Mouse (Mus musculus) heart, embryonic 12.5 days (tissue): ENCODE data around the gene Olfr878. TPM values are rescaled to one million over a fixed set of nuclear protein-coding genes. Genes with fewer than 3 reads are reported as not detected.

Experiments used
- ATAC-seq: fragments of 200-750 bp; cut with Nextera tagmentation; 2 replicates; pipeline ENCODE4 v1.8.0; 2017; ENCODE audit warnings: moderate TSS enrichment, moderate library complexity; ENCODE audit not compliant: insufficient number of reproducible peaks, low FRiP score
- H3K27ac ChIP-seq: fragments of 300-500 bp; sonication (generic); 2 replicates; pipeline ENCODE4 v1.5.1; 2016; ENCODE audit warnings: mild to moderate bottlenecking, moderate library complexity; ENCODE audit not compliant: poor library complexity, severe bottlenecking
- H3K27me3 ChIP-seq: fragments of 300-500 bp; sonication (generic); replicated peaks from 2 replicates; pipeline ENCODE4 v1.6.1; 2016; ENCODE audit warnings: mild to moderate bottlenecking, moderate library complexity
- H3K36me3 ChIP-seq: fragments of 300-500 bp; sonication (generic); 2 replicates; pipeline ENCODE4 v1.6.1; 2016; ENCODE audit warnings: mild to moderate bottlenecking, moderate library complexity
- H3K4me1 ChIP-seq: fragments of 300-500 bp; sonication (generic); replicated peaks from 2 replicates; pipeline ENCODE4 v1.6.1; 2016; ENCODE audit warnings: mild to moderate bottlenecking
- H3K4me2 ChIP-seq: fragments of 300-500 bp; sonication (generic); 2 replicates; pipeline ENCODE4 v1.6.1; 2016; ENCODE audit warnings: mild to moderate bottlenecking, moderate library complexity
- H3K4me3 ChIP-seq: fragments of 300-500 bp; sonication (generic); 2 replicates; pipeline ENCODE4 v1.5.1; 2016; ENCODE audit warnings: mild to moderate bottlenecking
- H3K9ac ChIP-seq: fragments of 300-500 bp; sonication (generic); 2 replicates; pipeline ENCODE4 v1.6.1; 2016; ENCODE audit warnings: mild to moderate bottlenecking, moderate library complexity
- H3K9me3 ChIP-seq: fragments of 300-500 bp; sonication (generic); replicated peaks from 2 replicates; pipeline ENCODE4 v1.6.1; 2016; ENCODE audit warnings: mild to moderate bottlenecking, moderate library complexity
- WGBS: fragments of 180-500 bp; shearing (Covaris S2); methylation state at CpG from one replicate; pipeline ENCODE4 v1.1.7; 2016; 5-methylcytosine and 5-hydroxymethylcytosine counted together
- polyA plus RNA-seq: library from polyadenylated mRNA; unstranded; fragments of >200 nt; fragmentation: Nextera tagmentation; extraction: Ambion mirVana; gene quantifications from 2 replicates; pipeline ENCODE4 v1.2.1, GENCODE M21; 2016

Gene Olfr878
- polyA plus RNA-seq, 1 experiment from 2014 or later, result not detected

GRCm38 (mm10) chr9:37932519-37932918 is 14.9 kb downstream of the Olfr878 start:
- no peak overlapping the region for H3K27ac ChIP-seq
- ATAC-seq, result no peak
- no peaks in the 10 kb centered on the region for H3K27me3 ChIP-seq
- H3K4me2 ChIP-seq, result no peak overlapping the region
- no peaks in the 10 kb centered on the region for H3K4me1 ChIP-seq
- H3K9ac ChIP-seq, result no peak overlapping the region
- WGBS, result 6% methylated on average over 11 of the region's 11 CpGs
- no peak overlapping the region for H3K4me3 ChIP-seq
- H3K36me3 ChIP-seq, result no peaks in the 10 kb centered on the region
- H3K9me3 ChIP-seq, result no peaks in the 10 kb centered on the region

- H3K4me1 ChIP-seq, result no peaks in the 10 kb centered on the region
- no peak overlapping the region for H3K27ac ChIP-seq
- no peaks in the 10 kb centered on the region for H3K9me3 ChIP-seq
- no peak overlapping the region for H3K4me3 ChIP-seq
- no peaks in the 10 kb centered on the region for H3K36me3 ChIP-seq
- H3K4me2 ChIP-seq, result no peak overlapping the region
- ATAC-seq, result no peak
- no peaks in the 10 kb centered on the region for H3K27me3 ChIP-seq
- no peak overlapping the region for H3K9ac ChIP-seq
Measured at GRCm38 (mm10) chr9:37934146-37934545, 16.5 kb downstream of the Olfr878 start.

GRCm38 (mm10) chr9:37941167-37941566 is 23.5 kb downstream of the Olfr878 start:
- Histone ChIP-seq H3K27me3 (no peaks in the 10 kb centered on the region), H3K4me1 (no peaks in the 10 kb centered on the region), H3K27ac (no peak overlapping the region), H3K4me2 (no peak overlapping the region), H3K4me3 (no peak overlapping the region), H3K36me3 (no peaks in the 10 kb centered on the region), H3K9ac (no peak overlapping the region), H3K9me3 (no peaks in the 10 kb centered on the region)
- ATAC-seq, result no peak
- WGBS, result 90% methylated on average over 2 of the region's 2 CpGs

Other genes with a start within 250 kb of the Olfr878 start
- gene Panx3, start 248.6 kb upstream of the Olfr878 start, polyA plus RNA-seq, result 0.14 TPM in 1 of 2 replicates, not detected in the other
- not detected in 2 replicates for gene Olfr160, start 201.6 kb upstream of the Olfr878 start, polyA plus RNA-seq
- gene Olfr874, start 172.7 kb upstream of the Olfr878 start, polyA plus RNA-seq, result not detected in 2 replicates
- not detected in 2 replicates for gene Olfr875, start 146.0 kb upstream of the Olfr878 start, polyA plus RNA-seq
- not detected in 2 replicates for gene Olfr876, start 114.8 kb upstream of the Olfr878 start, polyA plus RNA-seq
- gene Olfr877, start 63.6 kb upstream of the Olfr878 start, polyA plus RNA-seq, result not detected in 2 replicates
- not detected in 2 replicates for gene Olfr145, start 21.1 kb upstream of the Olfr878 start, polyA plus RNA-seq
- not detected in 2 replicates for gene Olfr881, start 74.0 kb downstream of the Olfr878 start, polyA plus RNA-seq
- gene Olfr883, start 108.0 kb downstream of the Olfr878 start, polyA plus RNA-seq, result not detected in 2 replicates
- not detected in 2 replicates for gene Olfr884, start 128.7 kb downstream of the Olfr878 start, polyA plus RNA-seq
- gene Olfr885, start 143.5 kb downstream of the Olfr878 start, polyA plus RNA-seq, result not detected in 2 replicates
- not detected in 2 replicates for gene Olfr887, start 166.2 kb downstream of the Olfr878 start, polyA plus RNA-seq
- gene Olfr888, start 190.3 kb downstream of the Olfr878 start, polyA plus RNA-seq, result not detected in 2 replicates
- 0.03 TPM in 2 replicates for gene Olfr889, start 197.4 kb downstream of the Olfr878 start, polyA plus RNA-seq
- not detected in 2 replicates for gene Olfr890, start 224.7 kb downstream of the Olfr878 start, polyA plus RNA-seq